Mouse (Mus musculus) heart, embryonic 11.5 days (tissue): ENCODE data around the gene Pbx4. TPM values are rescaled to one million over a fixed set of nuclear protein-coding genes. Genes with fewer than 3 reads are reported as not detected.

Experiments used
- ATAC-seq: fragments of 200-750 bp; cut with Nextera tagmentation; replicated peaks from 2 replicates; pipeline ENCODE4 v1.8.0; 2017; ENCODE audit warnings: moderate library complexity; ENCODE audit not compliant: insufficient number of reproducible peaks, low FRiP score, low TSS enrichment
- H3K27ac ChIP-seq: fragments of 300-500 bp; sonication (generic); 2 replicates; pipeline ENCODE4 v1.5.1; 2014; ENCODE audit warnings: mild to moderate bottlenecking, low read depth, low read length
- H3K27me3 ChIP-seq: fragments of 300-500 bp; sonication (generic); 2 replicates; pipeline ENCODE4 v1.6.1; 2014; ENCODE audit warnings: mild to moderate bottlenecking, low read length, mixed read lengths; ENCODE audit not compliant: control insufficient read depth, insufficient read depth
- H3K36me3 ChIP-seq: fragments of 300-500 bp; sonication (generic); 2 replicates; pipeline ENCODE4 v1.6.1; 2014; ENCODE audit warnings: mild to moderate bottlenecking, low read length, moderate library complexity, mixed read lengths; ENCODE audit not compliant: control insufficient read depth, insufficient read depth
- H3K4me1 ChIP-seq: fragments of 300-500 bp; sonication (generic); 2 replicates; pipeline ENCODE4 v1.6.1; 2014; ENCODE audit warnings: low read length; ENCODE audit not compliant: control insufficient read depth, insufficient read depth
- H3K4me2 ChIP-seq: fragments of 300-500 bp; sonication (generic); 2 replicates; pipeline ENCODE4 v1.6.1; 2014; ENCODE audit warnings: mild to moderate bottlenecking, moderate library complexity
- H3K4me3 ChIP-seq: fragments of 300-500 bp; sonication (generic); 2 replicates; pipeline ENCODE4 v1.5.1; 2014; ENCODE audit warnings: low read depth, low read length
- H3K9ac ChIP-seq: fragments of 300-500 bp; sonication (generic); 2 replicates; pipeline ENCODE4 v1.6.1; 2014; ENCODE audit warnings: mild to moderate bottlenecking, low read depth, low read length, moderate library complexity
- H3K9me3 ChIP-seq: fragments of 300-500 bp; sonication (generic); replicated peaks from 2 replicates; pipeline ENCODE4 v1.6.1; 2016; ENCODE audit warnings: low read length; ENCODE audit not compliant: control insufficient read depth
- WGBS: fragments of 180-500 bp; shearing (Covaris S2); extraction: QIAGEN DNeasy Blood & Tissue Kit; methylation state at CpG from one replicate; pipeline ENCODE4 v1.1.7; 2014; ENCODE audit not compliant: insufficient replicate concordance; 5-methylcytosine and 5-hydroxymethylcytosine counted together
- polyA plus RNA-seq: library from polyadenylated mRNA; unstranded; fragments of >200 nt; fragmentation: Nextera tagmentation; extraction: Ambion mirVana; gene quantifications from 2 replicates; pipeline ENCODE4 v1.2.1, GENCODE M21; 2014

The Pbx4 gene
- polyA plus RNA-seq, 1 experiment from 2014 or later: 4.0 TPM

- no peaks in the 10 kb centered on the region for H3K9me3 ChIP-seq
- 0 out of 2 replicates have a peak overlapping the region, but pooled peaks have one; percentile 44 for H3K9ac ChIP-seq
- H3K36me3 ChIP-seq: no peaks in the 10 kb centered on the region
- H3K4me1 ChIP-seq: peaks cover 11% of the 10 kb centered on the region; the same call in 1 of the 2 replicates
- WGBS: 16% methylated on average over 78 of the region's 79 CpGs
- H3K4me3 ChIP-seq: peak overlapping the region; percentile 39
- no peak for ATAC-seq
- peak overlapping the region; percentile 64 for H3K4me2 ChIP-seq
- no peak overlapping the region for H3K27ac ChIP-seq
- H3K27me3 ChIP-seq: peaks cover 85% of the 10 kb centered on the region
Observed at GRCm38 (mm10) chr8:69881261-69881865, 49.1 kb downstream of the Pbx4 start.

- ATAC-seq: no peak
- Histone ChIP-seq H3K27ac (no peak overlapping the region), H3K4me3 (peak overlapping the region; percentile 39), H3K36me3 (no peaks in the 10 kb centered on the region), H3K9me3 (no peaks in the 10 kb centered on the region), H3K4me1 (peaks cover 11% of the 10 kb centered on the region), H3K27me3 (peaks cover 90% of the 10 kb centered on the region), H3K4me2 (peak overlapping the region; percentile 64), H3K9ac (0 out of 2 replicates have a peak overlapping the region, but pooled peaks have one; percentile 44)
- 10% methylated on average over 98 of the region's 103 CpGs for WGBS
Observed at GRCm38 (mm10) chr8:69882021-69882756, 49.9 kb downstream of the Pbx4 start.

- WGBS: 15% methylated on average over 52 of the region's 52 CpGs
- H3K4me1 ChIP-seq: peaks cover 17% of the 10 kb centered on the region
- ATAC-seq: no peak
- H3K9ac ChIP-seq: no peak overlapping the region
- H3K9me3 ChIP-seq: no peaks in the 10 kb centered on the region
- H3K27me3 ChIP-seq: peaks cover 97% of the 10 kb centered on the region
- H3K4me2 ChIP-seq: peak overlapping the region; percentile 64
- H3K4me3 ChIP-seq: peak overlapping the region; percentile 39; the same call in 1 of the 2 replicates
- H3K27ac ChIP-seq: no peak overlapping the region
- no peaks in the 10 kb centered on the region for H3K36me3 ChIP-seq
Observed at GRCm38 (mm10) chr8:69882833-69883600, 50.7 kb downstream of the Pbx4 start.

- Histone ChIP-seq H3K4me2 (no peak overlapping the region), H3K4me1 (peaks cover 29% of the 10 kb centered on the region), H3K4me3 (no peak overlapping the region), H3K27me3 (peaks cover 100% of the 10 kb centered on the region), H3K27ac (no peak overlapping the region), H3K9ac (no peak overlapping the region), H3K9me3 (no peaks in the 10 kb centered on the region), H3K36me3 (no peaks in the 10 kb centered on the region)
- no peak for ATAC-seq
- 57% methylated on average over 13 of the region's 13 CpGs for WGBS
Observed at GRCm38 (mm10) chr8:69884141-69884540, 51.9 kb downstream of the Pbx4 start.

GRCm38 (mm10) chr8:69887289-69888243 lies 55.3 kb downstream of the Pbx4 start, which contains the start of gene Cilp2:
Gene Cilp2, minus strand, starts transcription at chr8:69887687.
- WGBS: 2% methylated on average over 57 of the region's 60 CpGs
- Histone ChIP-seq H3K27me3 (peaks cover 85% of the 10 kb centered on the region), H3K9me3 (no peaks in the 10 kb centered on the region), H3K36me3 (no peaks in the 10 kb centered on the region), H3K4me1 (peaks cover 24% of the 10 kb centered on the region), H3K27ac (no peak within 1 kb of the TSS), H3K4me3 (peak within 1 kb of the TSS; percentile 25), H3K4me2 (peak within 1 kb of the TSS; percentile 61), H3K9ac (peak within 1 kb of the TSS; percentile 54; the same call in 1 of the 2 replicates)
- no peak for ATAC-seq

- H3K4me1 ChIP-seq: peaks cover 24% of the 10 kb centered on the region
- 0 out of 2 replicates have a peak overlapping the region, but pooled peaks have one; percentile 49 for H3K9ac ChIP-seq
- ATAC-seq: no peak
- no peak overlapping the region for H3K27ac ChIP-seq
- no peaks in the 10 kb centered on the region; the same call in 1 of the 2 replicates for H3K36me3 ChIP-seq
- peak overlapping the region; percentile 25 for H3K4me3 ChIP-seq
- no peaks in the 10 kb centered on the region for H3K9me3 ChIP-seq
- peak overlapping the region; percentile 61 for H3K4me2 ChIP-seq
- H3K27me3 ChIP-seq: peaks cover 78% of the 10 kb centered on the region
- WGBS: 8% methylated on average over 24 of the region's 24 CpGs
Observed at GRCm38 (mm10) chr8:69888244-69888866, 56.1 kb downstream of the Pbx4 start.

GRCm38 (mm10) chr8:69888902-69889301 lies 56.6 kb downstream of the Pbx4 start:
- 6% methylated on average over 26 of the region's 32 CpGs for WGBS
- no peak overlapping the region for H3K27ac ChIP-seq
- peaks cover 72% of the 10 kb centered on the region for H3K27me3 ChIP-seq
- no peaks in the 10 kb centered on the region for H3K9me3 ChIP-seq
- no peak for ATAC-seq
- H3K4me2 ChIP-seq: peak overlapping the region; percentile 61
- peak overlapping the region; percentile 25 for H3K4me3 ChIP-seq
- H3K9ac ChIP-seq: no peak overlapping the region
- peaks cover 24% of the 10 kb centered on the region for H3K4me1 ChIP-seq
- peaks cover 3% of the 10 kb centered on the region for H3K36me3 ChIP-seq
